Mouse (Mus musculus) liver (tissue): ENCODE data around the gene Fcmr.

Experiments
- DNase-seq: peaks from one replicate; pipeline ENCODE4 v3.0.0-alpha.2; 2020; ENCODE audit warnings: mixed read lengths

Gene Fcmr

GRCm38 (mm10) chr1:130864238-130864637 is 1.2 kb upstream of the Fcmr start:
- no peak for DNase-seq

GRCm38 (mm10) chr1:130864741-130865140 is 728 bp upstream of the Fcmr start:
- DNase-seq, result no peak

- no peak for DNase-seq
Measured at GRCm38 (mm10) chr1:130872912-130873311, 7.4 kb downstream of the Fcmr start.

GRCm38 (mm10) chr1:130875139-130875538 is 9.7 kb downstream of the Fcmr start:
- DNase-seq, result no peak

- no peak for DNase-seq
Measured at GRCm38 (mm10) chr1:130875910-130876309, 10.4 kb downstream of the Fcmr start.

GRCm38 (mm10) chr1:130876931-130877509 is 11.6 kb downstream of the Fcmr start:
- DNase-seq, result peak; percentile 26

- DNase-seq, result peak; percentile 33
Measured at GRCm38 (mm10) chr1:130877889-130878614, 12.6 kb downstream of the Fcmr start.

- DNase-seq, result no peak
Measured at GRCm38 (mm10) chr1:130879927-130880326, 14.5 kb downstream of the Fcmr start.

- no peak for DNase-seq
Measured at GRCm38 (mm10) chr1:130883146-130883545, 17.7 kb downstream of the Fcmr start.

GRCm38 (mm10) chr1:130887354-130887753 is 21.9 kb downstream of the Fcmr start, which contains the start of gene Il24:
TSS of gene Il24 (minus strand) at chr1:130887454.
- no peak for DNase-seq

- DNase-seq, result no peak
Measured at GRCm38 (mm10) chr1:130892446-130892845, 27.0 kb downstream of the Fcmr start.

- no peak for DNase-seq
Measured at GRCm38 (mm10) chr1:130893329-130894040, 28.0 kb downstream of the Fcmr start.

GRCm38 (mm10) chr1:130894468-130894867 is 29.0 kb downstream of the Fcmr start:
- DNase-seq, result no peak

GRCm38 (mm10) chr1:130902505-130902904 is 37.0 kb downstream of the Fcmr start:
- DNase-seq, result no peak

- no peak for DNase-seq
Measured at GRCm38 (mm10) chr1:130911401-130912010, 46.0 kb downstream of the Fcmr start, which contains the start of gene Il20. TSS of gene Il20 (minus strand) at chr1:130911451.

GRCm38 (mm10) chr1:130918323-130918980 is 53.0 kb downstream of the Fcmr start:
- DNase-seq, result no peak

- DNase-seq, result no peak
Measured at GRCm38 (mm10) chr1:130926484-130926883, 61.0 kb downstream of the Fcmr start.
